Mouse (Mus musculus) thymus, postnatal 4 days (tissue): ENCODE data around the gene Tarbp1.

Experiments used
- DNase-seq: peaks from one replicate; pipeline ENCODE4 v3.0.0; 2021

Gene Tarbp1

DNA sequence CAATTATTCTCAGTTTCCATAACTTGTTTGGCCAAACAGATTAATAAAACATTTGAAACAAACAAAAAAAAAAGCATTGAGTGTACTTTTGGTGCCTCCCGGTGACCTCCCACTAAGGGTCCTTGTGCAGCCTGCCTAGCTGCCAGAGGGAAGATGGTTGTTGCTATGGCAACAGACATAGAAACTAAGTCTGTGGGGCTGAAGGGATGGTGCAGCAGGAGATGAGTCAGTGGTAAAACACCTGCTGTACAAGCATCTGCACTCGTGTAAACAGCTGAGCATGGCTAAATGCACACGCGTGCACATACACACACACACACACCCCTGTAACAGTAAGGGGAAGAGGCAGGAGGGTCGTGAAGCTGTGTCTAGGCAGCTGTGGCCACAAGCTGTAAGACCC lies 78.9 kb downstream of the Tarbp1 start:
- DNase-seq = no peak

DNA sequence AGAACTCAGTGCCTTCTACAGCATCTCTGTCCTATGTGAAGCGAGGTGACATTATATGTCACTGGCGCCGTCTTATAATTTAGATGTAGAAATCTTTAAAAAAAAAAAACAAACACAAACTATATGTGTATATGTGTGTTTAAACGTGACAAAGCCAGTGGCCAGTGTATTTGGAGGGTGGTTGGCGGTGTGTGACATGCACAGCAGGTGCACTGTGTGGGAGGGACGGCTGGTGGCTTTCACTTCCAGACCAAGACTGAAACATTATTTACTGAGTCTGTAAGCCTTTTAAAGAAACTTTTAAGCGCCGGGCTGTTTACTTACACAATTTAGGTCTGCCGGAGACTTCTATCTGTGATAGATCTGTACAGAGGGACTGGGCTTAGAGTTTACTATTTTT lies 79.5 kb downstream of the Tarbp1 start:
- no peak for DNase-seq

- no peak for DNase-seq
These were observed 83.3 kb downstream of the Tarbp1 start for GRCm38 (mm10) chr8:126391541-126391940.

GRCm38 (mm10) chr8:126387566-126387965 lies 87.3 kb downstream of the Tarbp1 start:
- DNase-seq = no peak

- peak; percentile 26 for DNase-seq
These were observed 92.1 kb downstream of the Tarbp1 start for GRCm38 (mm10) chr8:126382749-126383148.

- peak; percentile 10 for DNase-seq
These were observed 92.6 kb downstream of the Tarbp1 start for GRCm38 (mm10) chr8:126382216-126382615.

DNA sequence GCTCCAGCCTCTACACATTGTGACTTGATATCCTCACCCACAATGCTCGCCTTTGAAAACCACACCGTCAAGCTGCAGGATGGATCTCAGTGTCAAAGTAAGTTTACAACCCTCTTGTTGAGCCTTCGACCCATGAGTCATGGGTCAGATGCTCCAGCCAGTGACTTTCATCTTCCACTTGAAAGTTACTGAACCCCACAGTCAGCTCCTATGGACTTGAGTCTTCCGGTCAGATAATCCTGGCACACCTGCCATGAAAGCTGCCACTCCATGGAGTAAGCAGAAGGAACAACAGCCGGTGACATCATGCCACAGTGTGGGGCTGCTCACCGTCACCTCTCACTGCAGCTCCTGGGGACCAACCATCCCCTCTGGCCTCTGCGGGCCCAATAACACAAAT lies 93.6 kb downstream of the Tarbp1 start:
- DNase-seq = no peak

- DNase-seq = no peak
These were observed 94.7 kb downstream of the Tarbp1 start for GRCm38 (mm10) chr8:126380141-126380540.

GRCm38 (mm10) chr8:126379580-126379979 lies 95.3 kb downstream of the Tarbp1 start:
- no peak for DNase-seq
